Mouse (Mus musculus): ENCODE results near the gene Ccdc124.

- TF ChIP-seq RAD21 (IDR thresholded peaks at IDR 0.05; ENCODE audit: low read depth, low read length) (peak; percentile 3; the same call in 1 of the 2 replicates), RCOR1 (IDR thresholded peaks at IDR 0.05; ENCODE audit: low read depth, low read length) (no peak), POLR2A (IDR thresholded peaks at IDR 0.05; ENCODE audit: control insufficient read depth in 1 of 2, insufficient read depth in 1 of 2, low read depth in 1 of 2, low read length in 2 of 2, poor library complexity in 1 of 2) (no peak), EP300 (IDR thresholded peaks at IDR 0.05; ENCODE audit: low read depth in 1 of 2, low read length in 2 of 2) (no peak), CTCF (IDR thresholded peaks at IDR 0.05 in 2 of 3, conservative IDR thresholded peaks at IDR 0.05 in 1 of 3; ENCODE audit: control insufficient read depth in 1 of 3, insufficient read depth in 1 of 3, low read depth in 2 of 3, low read length in 3 of 3, poor library complexity in 1 of 3, severe bottlenecking in 1 of 3) (peak in 2 of 3 experiments; percentile 32 to 40; a peak in 4 of 6 replicates), ETS1 (IDR thresholded peaks at IDR 0.05; ENCODE audit: low read depth, low read length) (no peak)
Measured at GRCm38 (mm10) chr8:70920049-70920922, 46.6 kb upstream of the Ccdc124 start.

Measured in MEL (cell line).